Mouse (Mus musculus) spleen, adult 10 weeks (tissue): ENCODE measurements around the gene Snph. TPM values are rescaled to one million over a fixed set of nuclear protein-coding genes. Genes with fewer than 3 reads are reported as not detected.

Source experiments
- polyA plus RNA-seq: library from polyadenylated mRNA; stranded (reverse); fragments of 350-450 nt; fragmentation: Illumina TruSeq; extraction: RNeasy Lipid Tissue Mini Kit (QIAGEN cat#74804); gene quantifications from one replicate; pipeline ENCODE4 v1.2.3, GENCODE M21; 2015; ENCODE audit warnings: low replicate concordance; ENCODE audit not compliant: insufficient read depth

Snph gene
- 0.22 TPM for polyA plus RNA-seq

GRCm38 (mm10) chr2:151632159-151632814 lies at the start of gene Snph:
Gene Snph (minus strand): TSS chr2:151632593.

GRCm38 (mm10) chr2:151668433-151668832 lies 36.0 kb upstream of the Snph start, which contains the start of gene Rad21l:
Gene Rad21l (minus strand): TSS chr2:151668533.

GRCm38 (mm10) chr2:151571873-151572700 lies 60.3 kb downstream of the Snph start, which contains the start of gene Sdcbp2:
Gene Sdcbp2 (plus strand): TSS chr2:151572622.

GRCm38 (mm10) chr2:151542323-151543062 lies 89.9 kb downstream of the Snph start, which contains the start of gene Fkbp1a:
Gene Fkbp1a (plus strand): TSS chr2:151542483.

Other genes starting within 250 kb of the Snph start
- not detected for gene 4921509C19Rik, start 156.4 kb downstream of the Snph start, polyA plus RNA-seq
- gene Nsfl1c, start 138.4 kb downstream of the Snph start, polyA plus RNA-seq = 102 TPM
- 140 TPM for gene Fkbp1a, start 90.1 kb downstream of the Snph start, polyA plus RNA-seq
- 2.3 TPM for gene Sdcbp2, start 60.0 kb downstream of the Snph start, polyA plus RNA-seq
- not detected for gene Rad21l, start 35.9 kb upstream of the Snph start, polyA plus RNA-seq
- not detected for gene Tmem74b, start 69.4 kb upstream of the Snph start, polyA plus RNA-seq
- 27.8 TPM for gene Psmf1, start 111.6 kb upstream of the Snph start, polyA plus RNA-seq
- not detected for gene Rspo4, start 210.3 kb upstream of the Snph start, polyA plus RNA-seq